ENCODE assay signal across 8 mouse cellular contexts in genomic region chr2:58665081-58665814, GRCm38 (mm10).
DNase-seq lines count a peak whose midpoint lies in the region; TF ChIP-seq lines count a peak whose summit lies in the region.

No protein-coding gene starts in this region.

- no peaks in the 10 kb centered on the region for H3K27me3 ChIP-seq in heart, adult 2 months (ENCODE audit: control insufficient read depth, insufficient read depth, low read length)

- no peaks in the 10 kb centered on the region for H3K36me3 ChIP-seq in heart, adult 2 months (ENCODE audit: control insufficient read depth, insufficient read depth, low read length)

- H3K27ac ChIP-seq in heart, adult 2 months: no peak overlapping the region

- peak; percentile 95 for TF ChIP-seq CTCF in heart, adult 2 months (IDR thresholded peaks at IDR 0.05)

- H3K79me2 ChIP-seq in heart, adult 2 months (replicated peaks; ENCODE audit: control insufficient read depth, insufficient read depth, low read length): no peaks in the 10 kb centered on the region

- peaks cover 1% of the 10 kb centered on the region; the same call in 1 of the 2 replicates for H3K4me1 ChIP-seq in heart, adult 2 months (ENCODE audit: control insufficient read depth, insufficient read depth, low read length)

- intact Hi-C loops in heart, adult 2 months (cut with DNase I): loop anchor here (2.0 to 5.0 kb wide), 4 partner anchors 83 to 608 kb away; partner anchors contain the start of genes Acvr1 and Upp2
- intact Hi-C loops in heart, postnatal 25 days (cut with DNase I): loop anchor here (2.0 to 10.0 kb wide), 4 partner anchors 70 to 608 kb away; partner anchors contain the start of genes Acvr1 and Upp2
- intact Hi-C loops in gastrocnemius, postnatal 14 days (cut with DNase I; ENCODE audit: low total_unique reads): loop anchor here (5.0 to 10.0 kb wide), 3 partner anchors 80 to 610 kb away; partner anchors contain the start of gene Ermn

- no peak overlapping the region for H3K9ac ChIP-seq in heart, adult 2 months (ENCODE audit: low read depth, low read length)

- no peak for TF ChIP-seq POLR2A in heart, adult 2 months (IDR thresholded peaks at IDR 0.05; ENCODE audit: insufficient read depth, low read depth, low read length)

- peak; percentile 33 to 67 for DNase-seq in heart, adult 2 months
- DNase-seq in heart, postnatal 25 days (ENCODE audit: low spot score): no peak
- DNase-seq in WW6 (ENCODE audit: low read depth, low spot score): peak; percentile 40
- peak; percentile 94 to 98 for DNase-seq in cerebellum, postnatal 36 days
- peak; percentile 67 for DNase-seq in gastrocnemius, postnatal 14 days
- peak; percentile 73 to 82 for DNase-seq in layer of hippocampus, postnatal 10 days (ENCODE audit: low spot score in 2 of 2)
- peak; percentile 62 to 74 for DNase-seq in lung, postnatal 4 days
- DNase-seq in testis, postnatal 10 days (ENCODE audit: low spot score): peak; percentile 87

- WGBS in heart, adult 2 months: 81% methylated on average over 12 of the region's 12 CpGs

- H3K4me3 ChIP-seq in heart, adult 2 months: no peak overlapping the region

- 0 out of 2 replicates have a peak, but pooled peaks have one; percentile 26 for TF ChIP-seq EP300 in heart, adult 2 months (IDR thresholded peaks at IDR 0.05; ENCODE audit: insufficient read depth, low read depth, low read length)
